Mouse (Mus musculus): ENCODE results near the gene Medag.

The Medag gene

GRCm38 (mm10) chr5:149411509-149412193, at the start of gene Medag:
Medag (plus strand) TSS chr5:149411749.
- peak; percentile 75 for DNase-seq

GRCm38 (mm10) chr5:149362626-149363025, 48.9 kb upstream of the Medag start:
- DNase-seq, result no peak

- DNase-seq, result no peak
Measured at GRCm38 (mm10) chr5:149363903-149364755, 47.4 kb upstream of the Medag start.

GRCm38 (mm10) chr5:149367011-149367410, 44.5 kb upstream of the Medag start:
- no peak for DNase-seq

GRCm38 (mm10) chr5:149367544-149368466, 43.7 kb upstream of the Medag start:
- DNase-seq, result no peak

- DNase-seq, result no peak
Measured at GRCm38 (mm10) chr5:149368575-149369312, 42.8 kb upstream of the Medag start.

GRCm38 (mm10) chr5:149369373-149370035, 42.0 kb upstream of the Medag start:
- DNase-seq, result no peak

- no peak for DNase-seq
Measured at GRCm38 (mm10) chr5:149372018-149372417, 39.5 kb upstream of the Medag start.

GRCm38 (mm10) chr5:149373224-149373623, 38.3 kb upstream of the Medag start:
- DNase-seq, result no peak

- peak; percentile 44 for DNase-seq
Measured at GRCm38 (mm10) chr5:149374026-149374425, 37.5 kb upstream of the Medag start.

GRCm38 (mm10) chr5:149375074-149375888, 36.3 kb upstream of the Medag start:
- no peak for DNase-seq

GRCm38 (mm10) chr5:149375889-149376212, 35.7 kb upstream of the Medag start:
- peak; percentile 87 for DNase-seq

- DNase-seq, result no peak
Measured at GRCm38 (mm10) chr5:149376367-149376766, 35.2 kb upstream of the Medag start.

- no peak for DNase-seq
Measured at GRCm38 (mm10) chr5:149377253-149377652, 34.3 kb upstream of the Medag start.

- DNase-seq, result no peak
Measured at GRCm38 (mm10) chr5:149378566-149378965, 33.0 kb upstream of the Medag start.

- no peak for DNase-seq
Measured at GRCm38 (mm10) chr5:149379131-149379784, 32.3 kb upstream of the Medag start.

GRCm38 (mm10) chr5:149379861-149380260, 31.7 kb upstream of the Medag start:
- DNase-seq, result no peak

GRCm38 (mm10) chr5:149380388-149380916, 31.1 kb upstream of the Medag start:
- DNase-seq, result no peak

GRCm38 (mm10) chr5:149381948-149382347, 29.6 kb upstream of the Medag start:
- DNase-seq, result no peak

GRCm38 (mm10) chr5:149382601-149383000, 28.9 kb upstream of the Medag start:
- no peak for DNase-seq

Measured in cerebellum, adult 8-10 months (tissue).